Comparison of ENCODE assay signal across 9 mouse cellular contexts in the genomic region with DNA sequence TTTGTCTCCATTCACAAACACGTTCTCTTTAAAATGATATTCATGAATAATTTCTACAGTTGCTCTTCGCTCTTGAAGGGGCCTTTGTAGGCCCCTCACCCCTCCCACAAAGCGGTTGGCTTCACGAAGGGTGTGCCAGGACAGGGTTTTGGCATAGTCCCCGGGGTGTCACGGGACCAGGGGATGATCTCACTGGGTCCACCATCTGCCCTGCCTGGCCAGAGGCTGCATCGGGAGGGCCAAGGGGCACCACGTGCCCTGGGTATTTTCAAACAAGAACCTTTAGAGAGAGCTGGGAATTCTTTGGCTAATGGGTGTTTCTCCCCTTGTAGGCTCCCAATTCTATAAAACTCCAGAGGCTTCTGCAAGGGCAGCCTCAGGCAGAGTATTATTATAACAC. TPM values are rescaled to one million over a fixed set of nuclear protein-coding genes. Genes with fewer than 3 reads are reported as not detected.
DNase-seq lines count a peak whose midpoint lies in the region; ATAC-seq lines count a peak whose summit lies in the region.
"Had no signal": no experiment of that assay in that cellular context is flagged by ENCODE, and none has a peak within 500 bp of the region (broad histone marks: within the 10 kb centered on the region; RNA-seq: fewer than 3 reads in every experiment).

No protein-coding gene starts in this region.

- no peaks in the 10 kb centered on the region for H3K27me3 ChIP-seq in kidney, embryonic 14.5 days (ENCODE audit: control insufficient read depth, insufficient read depth, low read length)
- H3K27me3 ChIP-seq in limb, embryonic 10.5 days (ENCODE audit: low read depth, poor library complexity, severe bottlenecking), result no peaks in the 10 kb centered on the region; the same call in 1 of the 2 replicates

- no peak overlapping the region for H3K9ac ChIP-seq in kidney, embryonic 14.5 days (ENCODE audit: low read depth, low read length)
- H3K9ac ChIP-seq: liver, embryonic 13.5 days had no signal

- no peaks in the 10 kb centered on the region for H3K9me3 ChIP-seq in kidney, embryonic 14.5 days (ENCODE audit: control insufficient read depth, low read length)
- H3K9me3 ChIP-seq in limb, embryonic 10.5 days (replicated peaks), result no peaks in the 10 kb centered on the region
- H3K9me3 ChIP-seq: liver, embryonic 13.5 days had no signal

- no peak overlapping the region for H3K4me2 ChIP-seq in kidney, embryonic 14.5 days (replicated peaks; ENCODE audit: low read depth, low read length)
- H3K4me2 ChIP-seq: liver, embryonic 13.5 days had no signal

- H3K4me3 ChIP-seq in kidney, embryonic 14.5 days (ENCODE audit: low read length), result no peak overlapping the region
- no peak overlapping the region for H3K4me3 ChIP-seq in brown adipose tissue, adult 24 weeks (ENCODE audit: insufficient read depth, low read depth, low read length)
- no peak overlapping the region for H3K4me3 ChIP-seq in limb, embryonic 10.5 days
- H3K4me3 ChIP-seq: liver, embryonic 13.5 days had no signal

- DNase-seq in kidney, adult 18-20 months, result peak; percentile 89
- peak; percentile 66 to 75 for DNase-seq in gastrocnemius, adult 8-10 months (ENCODE audit: low spot score in 2 of 2)
- DNase-seq in layer of hippocampus, adult 9-10 months (ENCODE audit: low spot score), result peak; percentile 58
- DNase-seq in right cerebral cortex, postnatal 4 days, result peak; percentile 64
- DNase-seq in limb, embryonic 10.5 days (ENCODE audit: low spot score), result no peak
- DNase-seq: liver, embryonic 13.5 days had no signal

- 87% methylated on average over 8 of the region's 8 CpGs for WGBS in kidney, embryonic 14.5 days
- 83% methylated on average over 8 of the region's 8 CpGs for WGBS in limb, embryonic 10.5 days

- H3K27ac ChIP-seq in kidney, embryonic 14.5 days (ENCODE audit: low read depth, low read length), result no peak overlapping the region
- H3K27ac ChIP-seq in brown adipose tissue, adult 24 weeks (replicated peaks; ENCODE audit: low read depth, low read length), result peak overlapping the region; percentile 88
- H3K27ac ChIP-seq in limb, embryonic 10.5 days, result no peak overlapping the region
- H3K27ac ChIP-seq: liver, embryonic 13.5 days had no signal

- no peak for ATAC-seq in kidney, embryonic 14.5 days (ENCODE audit: low FRiP score, low TSS enrichment)
- no peak for ATAC-seq in megakaryocyte-erythroid progenitor cell, adult 5-6 weeks (replicated peaks; ENCODE audit: low FRiP score, low TSS enrichment, poor library complexity, severe bottlenecking)

- no peaks in the 10 kb centered on the region for H3K36me3 ChIP-seq in kidney, embryonic 14.5 days (ENCODE audit: control insufficient read depth, insufficient read depth, low read length)
- no peaks in the 10 kb centered on the region for H3K36me3 ChIP-seq in limb, embryonic 10.5 days
- H3K36me3 ChIP-seq: liver, embryonic 13.5 days had no signal

- 0 out of 2 replicates have a peak, but pooled peaks cover 6% of the 10 kb centered on the region for H3K4me1 ChIP-seq in kidney, embryonic 14.5 days (ENCODE audit: control insufficient read depth, insufficient read depth, low read length)
- H3K4me1 ChIP-seq in brown adipose tissue, adult 24 weeks (ENCODE audit: control insufficient read depth, insufficient read depth, insufficient read length, low read length), result peaks cover 12% of the 10 kb centered on the region
- H3K4me1 ChIP-seq in limb, embryonic 10.5 days, result peaks cover 9% of the 10 kb centered on the region
- H3K4me1 ChIP-seq: liver, embryonic 13.5 days had no signal

RNA-seq across cellular contexts. Expression of a gene that starts 41.2 kb away (rescaled TPM):
- 4.7 and 5.0 TPM in 2 replicates for polyA plus RNA-seq in kidney, embryonic 14.5 days (2014; fragmentation: Nextera tagmentation; extraction: Ambion mirVana)
- 20.7 and 29.1 TPM in 2 replicates for polyA plus RNA-seq in brown adipose tissue, adult 24 weeks (2012; ENCODE audit: insufficient read depth, insufficient read length, missing spikeins)
- 10 to 100 TPM; 70.3 to 90.9 (median 79.7) TPM for total RNA-seq in gastrocnemius, adult 8-10 months (2022)
- polyA plus RNA-seq in limb, embryonic 10.5 days (2016; fragmentation: Nextera tagmentation; extraction: Ambion mirVana), result 0.95 and 0.97 TPM in 2 replicates
- total RNA-seq in megakaryocyte-erythroid progenitor cell, adult 5-6 weeks (2014; fragmentation: Nextera tagmentation), result 3.4 and 4.1 TPM in 2 replicates
- 0.23 TPM in 1 of 2 replicates, not detected in the other for total RNA-seq in megakaryocyte-erythroid progenitor cell, adult 5-6 weeks (2017)
